ENCODE assay signal across 14 mouse cellular contexts in genomic region chr6:147357031-147357430, GRCm38 (mm10).
"Had no signal": no experiment of that assay in that cellular context is flagged by ENCODE, and none has a peak within 500 bp of the region (broad histone marks: within the 10 kb centered on the region; RNA-seq: fewer than 3 reads in every experiment).

No protein-coding gene starts in this region.

- DNase-seq: kidney, adult 18-20 months; kidney, postnatal 25 days; layer of hippocampus, adult 9-11 months; liver; lung, adult 18-20 months; lung, postnatal 10 days; lung, postnatal 36 days; right cerebral cortex, adult 18-20 months; right cerebral cortex, postnatal 14 days; thymus, adult 18-20 months; thymus, postnatal 36 days had no signal

- ATAC-seq: liver, embryonic 12.5 days; midbrain, embryonic 13.5 days; midbrain, embryonic 16.5 days had no signal
